Mouse (Mus musculus) cerebellum, adult 2 months (tissue): ENCODE results near the gene Gm5678. TPM values are rescaled to one million over a fixed set of nuclear protein-coding genes. Genes with fewer than 3 reads are reported as not detected.
A peak's percentile ranks its signal among the peaks of the same experiment; 100 is the strongest.

ENCODE experiments used
- DNase-seq, 2 experiments: peaks; one replicate each; pipeline ENCODE4 v3.0.0; 2021
- H3K27ac ChIP-seq: fragments of 200-500 bp; 2 replicates; pipeline ENCODE4 v1.5.1; 2012; ENCODE audit warnings: low read length, control low read depth, inconsistent platforms; ENCODE audit not compliant: insufficient read depth
- H3K27me3 ChIP-seq: fragments of 200-500 bp; 2 replicates; pipeline ENCODE4 v1.6.1; 2012; ENCODE audit warnings: inconsistent platforms, mild to moderate bottlenecking, low read length, moderate library complexity; ENCODE audit not compliant: control insufficient read depth, insufficient read depth
- H3K4me1 ChIP-seq: fragments of 200-500 bp; 2 replicates; pipeline ENCODE4 v1.6.1; 2011; ENCODE audit warnings: low read length; ENCODE audit not compliant: control insufficient read depth, insufficient read depth
- H3K4me3 ChIP-seq: fragments of 200-500 bp; replicated peaks from 2 replicates; pipeline ENCODE3; 2011; ENCODE audit warnings: mild to moderate bottlenecking, low read depth, low read length, control low read depth; ENCODE audit not compliant: insufficient read depth
- CTCF ChIP-seq: fragments of 200-500 bp; IDR thresholded peaks from 2 replicates; pipeline ENCODE4 v1.5.1; 2011; ENCODE audit warnings: low read depth, mild to moderate bottlenecking, control low read depth, low read length, moderate library complexity, borderline replicate concordance; ENCODE audit not compliant: insufficient read depth
- POLR2A ChIP-seq: fragments of 200-500 bp; IDR thresholded peaks from 2 replicates; pipeline ENCODE4 v1.6.1; 2011; ENCODE audit warnings: low read length, control low read depth, borderline replicate concordance; ENCODE audit not compliant: insufficient read depth
- WGBS: fragments of 180-500 bp; shearing (Covaris S2); methylation state at CpG from one replicate; pipeline ENCODE4 v1.1.7; 2018; 5-methylcytosine and 5-hydroxymethylcytosine counted together
- polyA plus RNA-seq: library from polyadenylated mRNA; depleted of rRNA; stranded (reverse); fragments of >200 nt; gene quantifications from 2 replicates; pipeline ENCODE4 v1.2.3, GENCODE M21; 2012

The Gm5678 gene
- polyA plus RNA-seq, 1 experiment, result 0.11 TPM

- H3K4me3 ChIP-seq, result peak within 1 kb of the TSS; percentile 63
- H3K27me3 ChIP-seq, result no peaks in the 10 kb centered on the region
- under 1% methylated on average over 55 of the region's 55 CpGs for WGBS
- DNase-seq, result peak; percentile 96 to 98
- TF ChIP-seq CTCF, result no peak
- TF ChIP-seq POLR2A, result peak; percentile 90
- H3K4me1 ChIP-seq, result no peaks in the 10 kb centered on the region
- H3K27ac ChIP-seq, result peak within 1 kb of the TSS; percentile 79
Observed at GRCm38 (mm10) chr16:93603439-93604212, 24.3 kb upstream of the Gm5678 start, which contains the start of gene Setd4. Gene Setd4, minus strand, starts transcription at chr16:93604063.

GRCm38 (mm10) chr16:93604481-93604969 lies 23.4 kb upstream of the Gm5678 start:
- no peaks in the 10 kb centered on the region for H3K27me3 ChIP-seq
- H3K4me3 ChIP-seq, result peak overlapping the region; percentile 63
- WGBS, result 5% methylated on average over 16 of the region's 16 CpGs
- TF ChIP-seq CTCF, result no peak
- no peak for TF ChIP-seq POLR2A
- DNase-seq, result peak; percentile 35 to 46
- peak overlapping the region; percentile 23 for H3K27ac ChIP-seq
- H3K4me1 ChIP-seq, result no peaks in the 10 kb centered on the region

GRCm38 (mm10) chr16:93605553-93605952 lies 22.3 kb upstream of the Gm5678 start, which contains the start of gene Cbr1:
Gene Cbr1, plus strand, starts transcription at chr16:93605853.
- H3K27ac ChIP-seq, result peak within 1 kb of the TSS; percentile 23; the same call in 1 of the 2 replicates
- WGBS, result 69% methylated on average over 4 of the region's 4 CpGs
- H3K4me1 ChIP-seq, result no peaks in the 10 kb centered on the region
- no peak within 1 kb of the TSS for H3K4me3 ChIP-seq
- no peaks in the 10 kb centered on the region for H3K27me3 ChIP-seq
- TF ChIP-seq CTCF (no peak), POLR2A (no peak)
- DNase-seq, result peak in 1 of 2 experiments; percentile 22

- WGBS, result 87% methylated on average over 7 of the region's 7 CpGs
- Histone ChIP-seq H3K4me3 (no peak overlapping the region), H3K4me1 (no peaks in the 10 kb centered on the region), H3K27me3 (no peaks in the 10 kb centered on the region), H3K27ac (no peak overlapping the region)
- TF ChIP-seq POLR2A (no peak), CTCF (no peak)
- no peak for DNase-seq
Observed at GRCm38 (mm10) chr16:93606146-93606545, 21.8 kb upstream of the Gm5678 start.

GRCm38 (mm10) chr16:93607669-93608101 lies 20.2 kb upstream of the Gm5678 start:
- TF ChIP-seq POLR2A (peak; percentile 68; the same call in 1 of the 2 replicates), CTCF (no peak; the same call in 1 of the 2 replicates)
- no peak overlapping the region for H3K27ac ChIP-seq
- no peaks in the 10 kb centered on the region for H3K27me3 ChIP-seq
- H3K4me1 ChIP-seq, result no peaks in the 10 kb centered on the region
- peak; percentile 82 for DNase-seq
- H3K4me3 ChIP-seq, result peak overlapping the region; percentile 68
- WGBS, result under 1% methylated on average over 32 of the region's 32 CpGs

GRCm38 (mm10) chr16:93608731-93609130 lies 19.2 kb upstream of the Gm5678 start:
- TF ChIP-seq CTCF (no peak), POLR2A (no peak)
- Histone ChIP-seq H3K4me3 (no peak overlapping the region), H3K27ac (no peak overlapping the region), H3K4me1 (no peaks in the 10 kb centered on the region), H3K27me3 (no peaks in the 10 kb centered on the region)
- DNase-seq, result no peak
- 73% methylated on average over 8 of the region's 8 CpGs for WGBS

- no peak for DNase-seq
- Histone ChIP-seq H3K4me3 (no peak overlapping the region), H3K27ac (no peak overlapping the region), H3K4me1 (no peaks in the 10 kb centered on the region), H3K27me3 (no peaks in the 10 kb centered on the region)
- 93% methylated on average over 4 of the region's 4 CpGs for WGBS
- no peak for TF ChIP-seq CTCF
- TF ChIP-seq POLR2A, result no peak
Observed at GRCm38 (mm10) chr16:93609796-93610195, 18.1 kb upstream of the Gm5678 start.

- no peak for DNase-seq
- no peak overlapping the region for H3K27ac ChIP-seq
- TF ChIP-seq CTCF (no peak), POLR2A (no peak)
- H3K27me3 ChIP-seq, result no peaks in the 10 kb centered on the region
- 93% methylated on average over 4 of the region's 4 CpGs for WGBS
- H3K4me1 ChIP-seq, result no peaks in the 10 kb centered on the region
- no peak overlapping the region for H3K4me3 ChIP-seq
Observed at GRCm38 (mm10) chr16:93610961-93611360, 16.9 kb upstream of the Gm5678 start.
